Mouse (Mus musculus) ovary, adult 18-20 months (tissue): ENCODE results near the gene Csrnp3.

Experiments used
- DNase-seq: peaks from one replicate; pipeline ENCODE4 v3.0.0; 2022; ENCODE audit warnings: low spot score, mixed read lengths

Csrnp3 gene

GRCm38 (mm10) chr2:65870919-65871582 is 25.5 kb downstream of the Csrnp3 start:
- DNase-seq, result no peak

- no peak for DNase-seq
Observed at GRCm38 (mm10) chr2:65891590-65891989, 46.0 kb downstream of the Csrnp3 start.

GRCm38 (mm10) chr2:65893241-65893640 is 47.7 kb downstream of the Csrnp3 start:
- DNase-seq, result no peak

- DNase-seq, result no peak
Observed at GRCm38 (mm10) chr2:65894299-65894698, 48.7 kb downstream of the Csrnp3 start.

- DNase-seq, result peak; percentile 9
Observed at GRCm38 (mm10) chr2:65896542-65896941, 51.0 kb downstream of the Csrnp3 start.

GRCm38 (mm10) chr2:65897084-65897483 is 51.5 kb downstream of the Csrnp3 start:
- DNase-seq, result no peak

GRCm38 (mm10) chr2:65899478-65899877 is 53.9 kb downstream of the Csrnp3 start:
- no peak for DNase-seq

GRCm38 (mm10) chr2:65908526-65908925 is 63.0 kb downstream of the Csrnp3 start:
- DNase-seq, result no peak

- no peak for DNase-seq
Observed at GRCm38 (mm10) chr2:65909724-65910521, 64.4 kb downstream of the Csrnp3 start.

- no peak for DNase-seq
Observed at GRCm38 (mm10) chr2:65915994-65916393, 70.4 kb downstream of the Csrnp3 start.

- DNase-seq, result no peak
Observed at GRCm38 (mm10) chr2:65920651-65921412, 75.3 kb downstream of the Csrnp3 start.

- DNase-seq, result no peak
Observed at GRCm38 (mm10) chr2:65925363-65925941, 79.9 kb downstream of the Csrnp3 start.

GRCm38 (mm10) chr2:65926935-65927708 is 81.6 kb downstream of the Csrnp3 start:
- DNase-seq, result no peak

- no peak for DNase-seq
Observed at GRCm38 (mm10) chr2:65929286-65929685, 83.7 kb downstream of the Csrnp3 start.

GRCm38 (mm10) chr2:65929927-65930326 is 84.4 kb downstream of the Csrnp3 start:
- no peak for DNase-seq

GRCm38 (mm10) chr2:65931313-65931712 is 85.7 kb downstream of the Csrnp3 start:
- no peak for DNase-seq

- peak; percentile 43 for DNase-seq
Observed at GRCm38 (mm10) chr2:65931841-65932311, 86.3 kb downstream of the Csrnp3 start.

GRCm38 (mm10) chr2:65934099-65934498 is 88.5 kb downstream of the Csrnp3 start:
- no peak for DNase-seq

GRCm38 (mm10) chr2:65938900-65939299 is 93.3 kb downstream of the Csrnp3 start:
- no peak for DNase-seq

- no peak for DNase-seq
Observed at GRCm38 (mm10) chr2:65940351-65940750, 94.8 kb downstream of the Csrnp3 start.

- no peak for DNase-seq
Observed at GRCm38 (mm10) chr2:65942346-65942745, 96.8 kb downstream of the Csrnp3 start.
